Mouse (Mus musculus) midbrain, embryonic 10.5 days (tissue): ENCODE measurements around the gene Ncor2. TPM values are rescaled to one million over a fixed set of nuclear protein-coding genes. Genes with fewer than 3 reads are reported as not detected.
"Not testable (repeated sequence)": the region's sequence is repeated elsewhere in the genome, so short reads cannot be mapped to it uniquely, and the experiment has no call there.

Experiments used
- DNase-seq: peaks from one replicate; pipeline ENCODE4 v3.0.0-alpha.2; 2017; ENCODE audit warnings: low spot score
- H3K27ac ChIP-seq: fragments of 300-500 bp; sonication (generic); replicated peaks from 2 replicates; pipeline ENCODE4 v1.5.1; 2016; ENCODE audit warnings: mild to moderate bottlenecking
- H3K27me3 ChIP-seq: fragments of 300-500 bp; sonication (generic); 2 replicates; pipeline ENCODE4 v1.6.1; 2016; ENCODE audit warnings: low read depth, mild to moderate bottlenecking; ENCODE audit not compliant: poor library complexity, severe bottlenecking
- H3K36me3 ChIP-seq: fragments of 300-500 bp; sonication (generic); 2 replicates; pipeline ENCODE4 v1.6.1; 2016; ENCODE audit warnings: mild to moderate bottlenecking, moderate library complexity
- H3K4me1 ChIP-seq: fragments of 300-500 bp; sonication (generic); 2 replicates; pipeline ENCODE4 v1.6.1; 2016
- H3K4me3 ChIP-seq: fragments of 300-500 bp; sonication (generic); 2 replicates; pipeline ENCODE4 v1.5.1; 2016; ENCODE audit warnings: mild to moderate bottlenecking, moderate library complexity
- H3K9me3 ChIP-seq: fragments of 300-500 bp; sonication (generic); replicated peaks from 2 replicates; pipeline ENCODE4 v1.6.1; 2016; ENCODE audit warnings: mild to moderate bottlenecking
- WGBS: fragments of 180-500 bp; shearing (Covaris S2); methylation state at CpG from one replicate; pipeline ENCODE4 v1.1.7; 2016; 5-methylcytosine and 5-hydroxymethylcytosine counted together
- polyA plus RNA-seq: library from polyadenylated mRNA; unstranded; fragments of >200 nt; fragmentation: Nextera tagmentation; extraction: Ambion mirVana; gene quantifications from 2 replicates; pipeline ENCODE4 v1.2.1, GENCODE M21; 2016

Ncor2 gene
- 16.2 and 19.1 TPM in 2 replicates for polyA plus RNA-seq

GRCm38 (mm10) chr5:125179007-125179734, at the start of gene Ncor2:
TSS of gene Ncor2 (minus strand) at chr5:125179219.
- H3K36me3 ChIP-seq: no peaks in the 10 kb centered on the region
- H3K27me3 ChIP-seq: peaks cover 37% of the 10 kb centered on the region
- H3K9me3 ChIP-seq: no peaks in the 10 kb centered on the region
- peak; percentile 86 for DNase-seq
- peak within 1 kb of the TSS; percentile 95 for H3K27ac ChIP-seq
- H3K4me1 ChIP-seq: peaks cover 66% of the 10 kb centered on the region
- under 1% methylated on average over 83 of the region's 87 CpGs for WGBS
- peak within 1 kb of the TSS; percentile 91 for H3K4me3 ChIP-seq

- Histone ChIP-seq H3K27me3 (no peaks in the 10 kb centered on the region), H3K36me3 (no peaks in the 10 kb centered on the region), H3K9me3 (peaks cover 7% of the 10 kb centered on the region; the same call in 1 of the 2 replicates), H3K4me3 (no peak overlapping the region), H3K27ac (no peak overlapping the region), H3K4me1 (peaks cover 45% of the 10 kb centered on the region)
- 97% methylated on average over 4 of the region's 4 CpGs for WGBS
- no peak for DNase-seq
Measured at GRCm38 (mm10) chr5:125227699-125228098, 48.7 kb upstream of the Ncor2 start.

GRCm38 (mm10) chr5:125226229-125226634, 47.2 kb upstream of the Ncor2 start:
- 83% methylated on average over 12 of the region's 12 CpGs for WGBS
- no peaks in the 10 kb centered on the region for H3K36me3 ChIP-seq
- DNase-seq: peak; percentile 21
- H3K4me1 ChIP-seq: peaks cover 50% of the 10 kb centered on the region
- H3K27ac ChIP-seq: peak overlapping the region; percentile 73
- H3K27me3 ChIP-seq: peaks cover 4% of the 10 kb centered on the region; the same call in 1 of the 2 replicates
- H3K9me3 ChIP-seq: peaks cover 7% of the 10 kb centered on the region; the same call in 1 of the 2 replicates
- H3K4me3 ChIP-seq: no peak overlapping the region

- peak; percentile 67 for DNase-seq
- 21% methylated on average over 3 of the region's 3 CpGs for WGBS
- H3K27ac ChIP-seq: peak overlapping the region; percentile 73
- peaks cover 7% of the 10 kb centered on the region; the same call in 1 of the 2 replicates for H3K9me3 ChIP-seq
- 0 out of 2 replicates have a peak overlapping the region, but pooled peaks have one; percentile 7 for H3K4me3 ChIP-seq
- H3K27me3 ChIP-seq: peaks cover 4% of the 10 kb centered on the region; the same call in 1 of the 2 replicates
- H3K36me3 ChIP-seq: no peaks in the 10 kb centered on the region
- peaks cover 43% of the 10 kb centered on the region for H3K4me1 ChIP-seq
Measured at GRCm38 (mm10) chr5:125224925-125225324, 45.9 kb upstream of the Ncor2 start.

GRCm38 (mm10) chr5:125223961-125224360, 44.9 kb upstream of the Ncor2 start:
- Histone ChIP-seq H3K27ac (peak overlapping the region; percentile 73), H3K4me3 (no peak overlapping the region), H3K9me3 (peaks cover 7% of the 10 kb centered on the region; the same call in 1 of the 2 replicates), H3K4me1 (peaks cover 43% of the 10 kb centered on the region), H3K36me3 (no peaks in the 10 kb centered on the region), H3K27me3 (peaks cover 4% of the 10 kb centered on the region; the same call in 1 of the 2 replicates)
- WGBS: 75% methylated on average over 5 of the region's 5 CpGs
- DNase-seq: no peak

- peaks cover 5% of the 10 kb centered on the region for H3K27me3 ChIP-seq
- 74% methylated on average over 6 of the region's 6 CpGs for WGBS
- no peak overlapping the region for H3K4me3 ChIP-seq
- H3K9me3 ChIP-seq: peaks cover 4% of the 10 kb centered on the region; the same call in 1 of the 2 replicates
- H3K36me3 ChIP-seq: no peaks in the 10 kb centered on the region
- H3K27ac ChIP-seq: peak overlapping the region; percentile 4; the same call in 1 of the 2 replicates
- no peak for DNase-seq
- H3K4me1 ChIP-seq: peaks cover 49% of the 10 kb centered on the region
Measured at GRCm38 (mm10) chr5:125222706-125223105, 43.7 kb upstream of the Ncor2 start.

- peaks cover 13% of the 10 kb centered on the region for H3K27me3 ChIP-seq
- H3K27ac ChIP-seq: peak overlapping the region; percentile 46; the same call in 1 of the 2 replicates
- no peak for DNase-seq
- H3K4me1 ChIP-seq: peaks cover 54% of the 10 kb centered on the region
- 84% methylated on average over 3 of the region's 3 CpGs for WGBS
- H3K36me3 ChIP-seq: no peaks in the 10 kb centered on the region
- no peak overlapping the region for H3K4me3 ChIP-seq
- no peaks in the 10 kb centered on the region for H3K9me3 ChIP-seq
Measured at GRCm38 (mm10) chr5:125221868-125222267, 42.8 kb upstream of the Ncor2 start.

GRCm38 (mm10) chr5:125217426-125218170, 38.6 kb upstream of the Ncor2 start:
- WGBS: 78% methylated on average over 9 of the region's 9 CpGs
- no peak for DNase-seq
- Histone ChIP-seq H3K4me3 (no peak overlapping the region), H3K4me1 (peaks cover 33% of the 10 kb centered on the region), H3K9me3 (no peaks in the 10 kb centered on the region), H3K36me3 (no peaks in the 10 kb centered on the region), H3K27ac (no peak overlapping the region; the same call in 1 of the 2 replicates), H3K27me3 (peaks cover 37% of the 10 kb centered on the region)

GRCm38 (mm10) chr5:125215930-125216459, 37.0 kb upstream of the Ncor2 start:
- Histone ChIP-seq H3K27ac (peak overlapping the region; percentile 86), H3K36me3 (no peaks in the 10 kb centered on the region), H3K4me3 (peak overlapping the region; percentile 41), H3K9me3 (no peaks in the 10 kb centered on the region), H3K27me3 (peaks cover 33% of the 10 kb centered on the region), H3K4me1 (peaks cover 29% of the 10 kb centered on the region)
- DNase-seq: peak; percentile 79
- 9% methylated on average over 24 of the region's 24 CpGs for WGBS

GRCm38 (mm10) chr5:125215346-125215929, 36.4 kb upstream of the Ncor2 start:
- H3K36me3 ChIP-seq: no peaks in the 10 kb centered on the region
- WGBS: 28% methylated on average over 11 of the region's 11 CpGs
- peaks cover 33% of the 10 kb centered on the region for H3K27me3 ChIP-seq
- peaks cover 29% of the 10 kb centered on the region for H3K4me1 ChIP-seq
- H3K4me3 ChIP-seq: peak overlapping the region; percentile 41
- no peak for DNase-seq
- no peaks in the 10 kb centered on the region for H3K9me3 ChIP-seq
- peak overlapping the region; percentile 86 for H3K27ac ChIP-seq

GRCm38 (mm10) chr5:125214064-125214463, 35.0 kb upstream of the Ncor2 start:
- no peak overlapping the region for H3K4me3 ChIP-seq
- H3K36me3 ChIP-seq: no peaks in the 10 kb centered on the region
- H3K9me3 ChIP-seq: no peaks in the 10 kb centered on the region
- peaks cover 29% of the 10 kb centered on the region for H3K4me1 ChIP-seq
- WGBS: 89% methylated on average over 6 of the region's 6 CpGs
- H3K27ac ChIP-seq: peak overlapping the region; percentile 38
- DNase-seq: no peak
- peaks cover 33% of the 10 kb centered on the region for H3K27me3 ChIP-seq

- not testable (repeated sequence) for H3K27me3 ChIP-seq, H3K4me3 ChIP-seq, DNase-seq, H3K27ac ChIP-seq, H3K9me3 ChIP-seq, H3K36me3 ChIP-seq
- WGBS: 94% methylated on average over 3 of the region's 3 CpGs
- peaks cover 27% of the 10 kb centered on the region for H3K4me1 ChIP-seq
Measured at GRCm38 (mm10) chr5:125204910-125205309, 25.9 kb upstream of the Ncor2 start.
